Mouse (Mus musculus) heart, adult 11 months (tissue): ENCODE data around the gene Alyref.
"Not testable (repeated sequence)": the region's sequence is repeated elsewhere in the genome, so short reads cannot be mapped to it uniquely, and the experiment has no call there.

Source experiments
- DNase-seq: peaks from one replicate; pipeline ENCODE4 v3.0.0; 2022

The Alyref gene

GRCm38 (mm10) chr11:120598990-120599549, 905 bp upstream of the Alyref start:
- peak; percentile 86 for DNase-seq

- peak; percentile 93 for DNase-seq
Observed at GRCm38 (mm10) chr11:120597240-120598235, 627 bp downstream of the Alyref start.

DNA sequence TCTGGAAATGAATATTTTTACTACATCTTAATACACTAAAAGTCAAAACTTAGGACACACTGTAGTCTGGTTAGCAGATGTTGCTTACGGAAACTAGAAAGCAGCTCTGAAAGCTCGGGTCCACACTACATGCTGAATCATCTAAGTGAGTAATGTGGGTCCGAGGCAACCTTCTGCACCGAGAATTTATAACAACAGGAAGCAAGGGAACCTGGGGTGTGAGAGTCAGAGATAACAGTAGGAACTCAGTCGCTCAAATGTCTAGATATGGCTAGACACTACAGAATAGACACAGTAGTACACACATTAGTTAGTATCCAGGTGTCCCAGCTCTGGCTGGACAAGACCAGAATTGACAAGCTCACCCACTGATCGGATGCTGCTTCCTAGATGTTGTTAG, 9.6 kb downstream of the Alyref start:
- no peak for DNase-seq

DNA sequence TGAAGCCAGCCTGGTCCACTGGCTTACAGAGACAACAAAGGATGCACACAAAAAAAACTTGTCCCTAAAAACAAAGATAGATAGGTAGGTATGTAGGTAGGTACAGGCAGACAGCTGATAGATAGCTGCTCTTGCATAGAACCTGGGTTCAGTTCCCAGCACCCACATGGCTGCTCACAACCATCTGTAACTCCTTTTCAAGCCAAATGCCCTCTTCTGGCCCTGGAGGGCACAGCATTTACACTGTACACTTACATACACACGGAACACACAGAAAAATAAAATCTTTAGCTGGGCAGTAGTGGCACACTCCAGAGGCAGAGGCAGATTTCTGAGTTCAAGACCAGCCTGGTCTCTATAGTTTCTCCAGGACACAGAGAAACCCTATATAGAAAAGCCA, 14.2 kb downstream of the Alyref start:
- DNase-seq, result no peak

DNA sequence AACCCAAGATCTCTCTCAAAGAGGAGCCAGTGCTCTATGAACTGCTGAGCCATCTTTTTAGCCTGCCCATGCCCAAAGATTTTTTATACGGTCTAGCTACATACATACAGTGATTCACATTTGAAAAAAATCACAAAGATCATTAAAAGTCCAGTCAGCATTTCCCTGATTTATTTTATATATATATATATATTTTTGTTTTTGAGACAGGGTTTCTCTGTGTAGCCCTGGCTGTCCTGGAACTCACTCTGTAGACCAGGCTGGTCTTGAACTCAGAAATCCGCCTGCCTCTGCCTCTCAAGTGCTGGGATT, 15.2 kb downstream of the Alyref start:
- DNase-seq, result not testable (repeated sequence)

DNA sequence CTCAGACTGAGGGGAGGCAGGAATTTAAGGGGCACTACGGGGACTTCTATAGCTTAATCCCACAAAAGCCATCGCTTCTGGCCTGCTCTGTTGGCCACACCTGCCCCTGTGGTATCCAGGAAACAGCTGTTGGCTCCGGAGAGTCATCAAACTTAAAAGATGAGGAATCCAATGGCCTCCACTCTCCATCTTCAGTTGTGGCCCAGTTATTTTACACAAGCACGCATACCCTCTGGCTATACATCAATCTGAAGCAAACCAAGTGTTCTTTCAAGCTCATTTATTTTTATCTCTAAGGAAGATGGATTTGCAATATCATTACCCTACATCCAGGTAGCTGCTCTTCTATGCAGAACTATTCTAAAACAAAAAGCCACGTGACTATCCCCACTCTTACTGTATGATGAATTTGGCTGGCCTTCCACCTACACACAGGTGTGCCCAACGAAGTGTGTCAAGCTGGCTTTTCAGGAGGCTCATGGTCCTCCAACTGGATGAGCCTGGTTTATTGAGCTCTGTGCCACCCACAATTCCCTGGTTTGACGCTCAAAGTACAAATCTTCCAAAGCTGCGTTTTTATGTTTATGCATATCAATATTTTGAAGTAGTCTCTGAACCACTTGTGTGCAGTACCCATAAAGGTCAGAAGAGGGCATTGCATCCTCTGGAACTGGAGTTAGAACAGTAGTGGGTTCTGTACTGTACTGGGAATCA, 15.7 kb downstream of the Alyref start:
- peak; percentile 89 for DNase-seq

DNA sequence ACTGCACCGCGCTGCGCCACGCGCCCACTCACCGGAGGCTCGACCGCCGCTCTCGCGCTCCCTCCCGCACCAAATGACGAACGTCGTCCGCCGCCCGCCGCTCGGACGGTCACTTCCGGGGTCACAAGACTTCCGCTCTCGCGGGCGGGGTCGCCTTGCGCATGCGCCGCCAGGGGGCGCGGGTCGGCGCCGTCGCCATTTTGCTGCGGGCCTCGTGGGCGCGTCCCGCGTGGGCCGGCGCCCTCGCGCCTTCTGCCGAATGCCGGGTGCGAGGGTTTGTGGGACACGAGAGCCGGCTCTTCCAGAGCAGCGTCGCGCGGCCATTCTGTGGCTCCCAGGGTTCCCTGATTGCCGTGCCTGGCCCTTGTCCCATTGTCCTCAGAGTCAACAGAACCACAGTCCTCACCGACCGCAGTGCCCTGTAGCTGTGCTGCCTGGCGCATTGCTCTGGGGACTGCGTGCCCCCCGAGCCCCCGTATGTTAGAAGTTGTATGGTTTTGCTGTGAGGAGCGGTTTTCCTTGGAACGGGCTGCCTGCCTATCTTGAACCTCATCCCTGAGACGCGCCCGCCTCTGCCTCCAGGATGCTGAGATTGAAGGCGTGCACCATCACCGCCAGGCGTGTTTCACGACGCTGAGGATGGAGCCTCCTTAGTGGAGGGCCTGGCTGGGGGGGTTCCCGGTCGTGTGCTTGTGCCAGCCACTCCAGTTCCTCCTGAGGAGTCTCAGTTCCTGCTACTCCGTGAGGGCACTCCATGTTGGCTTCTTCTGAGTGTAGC, 16.5 kb downstream of the Alyref start, which contains the start of gene Arhgdia:
Gene Arhgdia (minus strand): TSS at position 135 of the 778 bp plus-strand sequence.
- DNase-seq, result peak; percentile 99

GRCm38 (mm10) chr11:120580871-120581331, 17.3 kb downstream of the Alyref start:
- DNase-seq, result peak; percentile 96

- peak; percentile 96 for DNase-seq
Observed at GRCm38 (mm10) chr11:120580190-120580589, 18.0 kb downstream of the Alyref start.

GRCm38 (mm10) chr11:120579316-120580107, 18.7 kb downstream of the Alyref start:
- peak; percentile 96 for DNase-seq

DNA sequence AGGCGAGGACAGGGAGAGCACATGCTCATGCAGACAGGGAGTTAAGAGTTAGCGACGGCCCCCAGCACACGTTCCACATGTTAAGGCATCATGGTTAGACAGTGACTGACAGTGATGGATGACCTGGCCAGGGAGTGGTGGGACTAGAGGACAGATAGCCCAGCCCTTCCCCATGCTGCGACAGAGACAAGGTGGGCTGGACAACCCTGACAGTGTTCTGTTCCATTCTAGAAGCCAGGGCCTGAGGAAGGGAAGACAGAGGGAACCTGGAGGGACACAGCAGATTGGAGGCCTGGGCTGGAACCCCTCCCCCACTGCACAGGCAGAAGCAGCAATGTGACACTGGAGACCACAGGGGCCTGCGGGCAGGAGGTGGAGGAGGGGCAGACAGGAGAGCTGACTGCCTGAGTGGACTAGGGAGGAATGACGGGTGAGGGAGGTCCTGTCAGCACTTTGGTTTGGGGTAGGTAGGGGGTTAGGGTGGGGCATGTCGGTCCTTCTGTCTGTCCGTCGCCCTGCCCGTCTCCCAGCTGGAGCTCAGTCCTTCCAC, 19.4 kb downstream of the Alyref start:
- peak; percentile 94 for DNase-seq

GRCm38 (mm10) chr11:120578024-120578693, 20.0 kb downstream of the Alyref start:
- DNase-seq, result peak; percentile 93

DNA sequence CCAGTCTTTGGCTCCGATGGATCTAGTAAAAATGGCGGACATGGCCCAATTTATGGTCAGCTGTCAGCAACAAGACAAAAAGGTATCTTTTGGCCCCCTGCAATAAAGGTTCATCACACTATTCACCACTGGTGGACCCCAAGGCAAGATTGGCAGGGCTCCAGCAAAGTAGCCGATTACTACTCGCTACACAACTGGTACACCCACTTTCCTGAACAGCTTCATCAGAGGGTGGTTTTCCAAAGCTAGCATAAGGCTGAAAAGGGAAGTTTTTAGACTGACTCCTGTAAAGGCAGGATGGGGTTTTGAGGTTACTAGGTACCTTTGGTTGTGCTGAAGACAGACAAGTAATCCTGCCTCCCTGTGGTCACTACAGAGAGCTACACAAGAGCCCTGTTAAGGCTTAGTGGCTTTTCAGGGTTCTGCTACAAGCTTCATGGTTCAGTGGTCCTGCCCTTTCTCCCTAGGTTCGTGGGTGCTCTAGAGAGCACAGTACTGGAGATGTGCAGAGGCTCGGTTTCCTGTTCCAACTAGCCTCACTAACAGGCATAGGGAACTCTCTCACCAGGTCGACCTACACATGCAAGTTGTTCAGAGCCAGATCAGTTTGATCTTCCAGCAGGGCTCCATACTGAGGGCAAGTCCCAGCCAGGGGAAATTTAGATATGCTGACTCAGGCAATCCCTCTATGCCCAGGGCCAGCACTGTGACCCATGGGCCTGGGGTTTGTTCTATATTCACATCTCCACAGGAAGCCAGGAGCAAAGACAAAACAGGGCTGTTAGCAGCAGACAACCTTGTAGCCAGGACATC, 20.7 kb downstream of the Alyref start:
- DNase-seq, result peak; percentile 92

- DNase-seq, result peak; percentile 87
Observed at GRCm38 (mm10) chr11:120576365-120576981, 21.7 kb downstream of the Alyref start.

GRCm38 (mm10) chr11:120575940-120576339, 22.2 kb downstream of the Alyref start:
- DNase-seq, result no peak

DNA sequence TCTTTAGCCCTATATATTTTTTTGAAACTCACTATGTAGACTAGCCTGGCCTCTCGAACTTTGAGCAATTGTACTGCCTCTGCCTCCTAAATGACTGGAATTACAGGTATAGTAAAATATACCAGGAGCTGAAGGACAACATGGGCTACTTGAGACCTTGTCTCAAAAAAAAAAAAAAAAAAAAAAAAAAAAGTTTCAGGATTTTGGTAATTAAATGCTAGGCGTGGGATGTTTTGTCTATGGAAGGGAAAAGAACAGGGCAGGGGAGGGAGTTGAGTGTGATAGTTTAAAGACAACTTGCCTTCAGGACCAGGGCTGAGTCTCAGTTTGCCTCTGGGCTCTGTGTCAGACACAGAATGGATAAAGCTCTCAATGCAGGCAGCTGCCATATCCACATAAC, 23.1 kb downstream of the Alyref start:
- no peak for DNase-seq

GRCm38 (mm10) chr11:120574278-120574600, 23.9 kb downstream of the Alyref start:
- DNase-seq, result no peak

- DNase-seq, result peak; percentile 92
Observed at GRCm38 (mm10) chr11:120573585-120574277, 24.4 kb downstream of the Alyref start.
